Mouse (Mus musculus) right cerebral cortex, adult 18-20 months (tissue): ENCODE results near the gene Lix1l.

ENCODE experiments used
- DNase-seq: peaks from one replicate; pipeline ENCODE4 v3.0.0; 2022; ENCODE audit warnings: mixed read lengths

The Lix1l gene

DNA sequence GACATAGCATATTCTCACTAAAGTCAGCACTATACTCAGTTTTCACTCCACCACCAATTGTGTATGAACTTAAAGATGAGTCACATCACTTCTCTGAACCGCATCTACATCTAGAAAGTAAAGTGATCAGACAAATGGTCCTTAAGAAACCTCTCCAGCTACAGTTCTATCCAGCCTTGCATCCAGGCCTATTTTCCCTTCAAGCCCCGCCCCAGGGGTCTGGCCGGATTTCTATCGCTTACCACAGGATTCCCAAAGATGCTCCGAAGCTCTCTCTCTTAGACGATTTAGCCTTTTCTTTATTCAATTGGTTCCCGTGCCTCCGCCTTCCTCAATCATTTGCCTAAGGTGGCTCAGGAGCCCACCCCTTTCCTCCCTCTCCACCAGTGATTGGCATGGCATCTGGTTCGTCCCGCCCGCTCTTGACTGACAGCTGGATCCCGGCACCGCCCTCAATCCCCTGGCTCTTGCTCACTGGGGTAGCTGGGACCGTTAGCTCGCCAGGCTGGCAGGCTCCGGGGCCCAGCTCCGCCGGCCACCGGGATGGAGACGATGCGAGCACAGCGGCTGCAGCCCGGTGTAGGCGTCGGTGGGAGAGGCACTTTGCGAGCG lies at the start of gene Lix1l:
Gene Lix1l, plus strand, starts transcription at position 511 of the 612 bp plus-strand sequence.
- peak; percentile 96 for DNase-seq

DNA sequence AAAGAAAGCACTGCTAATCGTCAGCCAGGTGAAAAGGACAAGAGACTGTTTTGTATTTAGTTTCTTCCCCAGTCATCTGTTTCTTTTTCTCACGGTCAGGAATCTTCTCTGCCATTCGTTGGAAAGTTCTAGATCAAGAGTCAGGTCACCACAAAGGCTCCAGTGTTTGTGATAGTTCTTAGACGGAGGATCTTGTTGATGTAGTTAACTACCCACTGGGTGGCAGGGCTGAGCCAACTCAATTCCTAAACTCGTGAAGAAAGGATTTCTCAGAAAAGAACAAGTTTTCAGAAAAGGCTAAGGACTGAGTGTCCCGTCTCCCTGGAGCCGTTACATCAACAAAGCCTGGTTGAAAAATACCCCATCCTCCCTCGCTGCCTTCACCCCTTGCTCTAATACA lies 49.7 kb upstream of the Lix1l start:
- peak; percentile 51 for DNase-seq

DNA sequence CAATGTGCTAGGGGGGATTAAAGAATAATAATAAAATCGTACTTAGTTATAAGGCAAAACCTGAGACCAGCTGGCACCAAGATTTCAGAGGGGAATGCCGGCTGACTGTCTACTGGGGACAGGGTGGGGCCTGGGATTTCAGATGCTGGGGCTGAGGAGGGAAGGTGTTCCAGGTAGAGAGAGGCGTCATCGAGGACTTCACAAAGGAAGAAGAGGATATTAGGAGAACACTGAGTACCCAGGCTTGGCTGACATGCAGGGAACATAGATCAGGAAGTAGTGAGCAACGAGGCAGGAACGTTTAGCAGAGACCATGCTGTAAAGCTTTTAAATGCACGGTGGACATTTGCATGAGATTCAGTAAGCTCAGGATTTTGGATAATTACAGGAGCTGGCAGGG lies 49.1 kb upstream of the Lix1l start:
- DNase-seq, result no peak

DNA sequence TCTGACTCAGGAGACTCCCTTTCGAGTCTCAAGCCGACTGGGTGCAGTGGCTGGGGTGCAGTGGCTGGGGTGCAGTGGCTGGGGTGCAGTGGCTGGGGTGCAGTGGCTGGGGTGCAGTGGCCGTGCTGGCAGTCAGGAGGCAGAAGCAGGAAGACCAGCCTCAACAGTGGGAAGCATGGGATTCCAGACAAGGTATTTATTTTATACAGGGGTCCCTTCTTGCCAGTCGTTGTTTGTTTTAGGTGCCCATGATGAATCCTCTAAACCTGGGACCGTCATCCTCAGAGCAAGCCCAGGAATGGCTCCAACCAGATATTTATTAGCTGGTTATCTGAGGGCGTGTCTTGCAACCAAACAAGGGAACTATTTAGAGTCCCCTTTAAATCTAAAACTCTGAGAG lies 47.3 kb upstream of the Lix1l start:
- no peak for DNase-seq

DNA sequence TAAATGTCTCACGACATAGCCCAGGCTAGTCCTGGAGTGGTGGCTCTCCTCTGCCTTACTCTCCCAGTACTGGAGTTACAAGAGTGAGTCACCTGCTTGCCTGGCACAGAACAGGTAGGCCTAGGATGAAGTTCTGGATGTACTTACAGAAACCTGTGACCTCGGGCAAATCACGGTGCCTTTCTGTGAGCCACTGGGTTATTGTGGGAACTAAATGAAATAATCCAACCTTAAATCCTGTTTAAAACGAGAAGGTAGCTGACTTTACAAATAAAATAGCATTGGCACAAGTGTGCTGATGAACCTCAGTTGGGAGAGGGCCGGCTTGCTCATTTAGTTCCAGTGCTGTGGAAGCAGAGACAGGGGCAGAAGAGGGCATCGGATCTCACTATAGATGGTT lies 46.7 kb upstream of the Lix1l start:
- DNase-seq, result no peak

DNA sequence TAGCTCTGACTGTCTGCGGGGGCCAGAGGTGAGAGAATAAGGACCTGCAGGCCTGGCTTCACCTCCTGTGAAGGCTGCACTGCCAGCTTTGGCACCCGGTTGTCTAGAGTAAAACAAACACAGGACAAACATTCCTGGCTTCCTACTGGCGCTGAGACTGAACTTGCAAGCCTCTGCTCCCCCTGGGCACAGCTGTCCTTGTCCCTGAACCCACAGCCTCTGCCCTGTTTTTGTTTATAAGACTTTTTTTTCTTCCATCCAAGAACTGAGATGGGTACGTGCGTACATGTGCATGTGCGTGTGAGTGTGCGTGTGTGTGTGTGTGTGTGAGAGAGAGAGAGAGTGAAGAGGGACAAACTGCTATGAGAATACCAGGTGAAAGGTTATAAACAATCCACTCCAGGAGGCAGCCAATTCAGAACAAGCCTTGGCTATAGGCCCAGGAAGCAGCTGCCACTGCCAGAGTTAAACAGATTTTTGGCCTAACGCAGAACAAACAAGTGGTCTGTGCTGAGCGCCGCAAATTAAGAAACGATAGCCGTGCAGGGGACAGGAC lies 45.8 kb upstream of the Lix1l start:
- DNase-seq, result peak; percentile 52

DNA sequence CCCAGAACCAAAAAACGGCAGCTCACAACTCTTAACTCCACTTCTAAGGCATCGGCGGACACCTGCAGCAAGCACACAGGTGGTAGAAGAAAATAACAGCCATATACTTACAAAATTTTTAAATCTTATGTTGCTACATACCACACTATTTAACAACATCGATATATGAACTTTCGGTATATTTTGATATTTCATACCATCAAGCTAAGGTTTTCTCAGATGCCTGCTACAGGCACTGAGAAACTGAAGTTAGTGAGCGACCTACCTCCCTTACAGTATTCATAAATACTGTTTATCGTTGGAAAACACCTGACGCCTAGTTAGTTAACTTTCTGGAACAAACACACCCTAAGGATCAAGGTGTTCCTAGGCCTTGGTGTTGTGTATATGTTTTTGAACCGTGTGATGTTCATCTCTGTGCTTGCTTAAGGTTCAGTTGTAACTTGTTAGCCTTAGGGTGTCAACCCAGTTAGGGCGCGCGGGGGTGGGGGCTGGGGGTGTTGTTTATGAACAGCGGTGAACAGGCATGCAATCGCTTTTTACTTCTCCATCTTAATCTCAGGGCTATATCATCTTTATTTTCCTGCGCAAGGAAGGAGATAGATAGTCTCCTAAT lies 44.8 kb upstream of the Lix1l start:
- DNase-seq, result no peak

DNA sequence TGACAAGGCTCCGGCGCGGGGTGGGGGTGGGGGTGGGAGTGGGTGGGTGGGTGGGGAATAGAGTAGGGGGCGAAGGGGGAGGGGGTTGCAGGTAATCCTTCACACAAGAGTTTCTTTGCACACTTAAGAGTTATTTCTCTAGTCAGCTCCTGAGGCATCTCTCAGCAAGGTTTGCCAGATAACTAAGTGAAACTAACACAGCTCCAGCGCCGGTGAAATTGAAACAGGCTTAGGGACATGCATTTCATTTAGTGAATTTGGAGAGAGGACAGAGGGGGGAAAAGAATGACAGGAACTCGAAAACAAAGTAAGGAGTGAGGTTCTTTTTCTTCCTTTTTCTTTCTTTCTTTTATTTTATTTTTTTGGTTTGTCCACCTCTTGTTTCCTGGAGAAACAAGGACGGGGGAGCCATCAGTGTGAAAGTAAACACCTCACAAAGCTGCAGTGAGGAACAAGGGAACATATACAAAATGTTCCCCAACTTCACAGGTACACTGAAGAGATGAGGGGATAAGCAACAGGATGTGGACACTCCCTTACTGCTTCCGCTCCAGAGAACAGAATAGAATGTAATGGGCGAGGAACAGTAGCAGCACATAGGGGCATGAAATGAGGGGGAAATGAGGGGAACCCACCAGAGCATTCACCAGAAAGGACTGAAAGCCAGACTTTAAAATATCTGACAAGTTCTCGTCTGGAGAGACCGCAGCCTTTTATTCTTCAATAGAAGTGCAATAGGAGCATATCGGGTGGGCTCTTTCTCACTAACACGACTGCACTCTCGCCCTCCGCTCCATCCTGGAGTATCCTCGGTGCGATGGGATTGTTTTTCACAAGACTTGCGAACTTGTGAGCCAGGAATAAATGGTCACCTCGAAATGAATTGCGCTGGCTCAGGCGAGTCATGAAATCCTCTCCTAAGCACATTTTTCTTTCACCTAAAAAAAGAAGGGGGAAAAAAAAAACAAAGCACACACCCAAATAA lies 44.0 kb upstream of the Lix1l start:
- no peak for DNase-seq

DNA sequence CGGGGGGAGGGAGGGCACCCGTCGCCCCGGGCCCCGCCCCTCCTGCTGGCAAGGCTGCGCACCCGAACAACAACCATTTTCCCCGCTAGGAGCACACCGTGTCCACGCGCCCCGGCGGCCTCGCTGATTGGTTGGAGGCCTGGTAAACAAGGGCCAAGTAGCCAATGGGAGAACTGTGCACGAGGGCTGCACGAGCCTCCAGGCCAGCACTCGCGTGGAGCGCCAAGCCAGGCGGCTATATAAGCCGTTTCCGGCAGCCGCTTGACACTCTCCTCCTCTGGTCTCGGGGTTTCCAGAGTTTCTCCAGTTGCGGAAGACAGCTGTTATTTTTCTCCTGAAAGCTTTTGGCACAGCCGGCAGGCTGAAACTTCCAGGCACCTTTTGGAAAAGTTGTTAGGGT lies 43.3 kb upstream of the Lix1l start, which contains the start of gene Txnip:
Gene Txnip, plus strand, starts transcription at position 264 of the 400 bp plus-strand sequence.
- DNase-seq, result peak; percentile 94

DNA sequence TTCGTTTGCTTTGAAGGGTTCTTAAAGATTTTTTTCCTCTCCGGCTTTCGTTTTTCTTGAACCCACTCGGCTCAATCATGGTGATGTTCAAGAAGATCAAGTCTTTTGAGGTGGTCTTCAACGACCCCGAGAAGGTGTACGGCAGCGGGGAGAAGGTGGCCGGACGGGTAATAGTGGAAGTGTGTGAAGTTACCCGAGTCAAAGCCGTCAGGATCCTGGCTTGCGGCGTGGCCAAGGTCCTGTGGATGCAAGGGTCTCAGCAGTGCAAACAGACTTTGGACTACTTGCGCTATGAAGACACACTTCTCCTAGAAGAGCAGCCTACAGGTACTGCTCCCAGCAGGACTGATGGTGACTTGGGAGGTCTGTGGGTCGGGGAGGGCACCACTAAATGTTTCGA lies 42.8 kb upstream of the Lix1l start:
- DNase-seq, result no peak

DNA sequence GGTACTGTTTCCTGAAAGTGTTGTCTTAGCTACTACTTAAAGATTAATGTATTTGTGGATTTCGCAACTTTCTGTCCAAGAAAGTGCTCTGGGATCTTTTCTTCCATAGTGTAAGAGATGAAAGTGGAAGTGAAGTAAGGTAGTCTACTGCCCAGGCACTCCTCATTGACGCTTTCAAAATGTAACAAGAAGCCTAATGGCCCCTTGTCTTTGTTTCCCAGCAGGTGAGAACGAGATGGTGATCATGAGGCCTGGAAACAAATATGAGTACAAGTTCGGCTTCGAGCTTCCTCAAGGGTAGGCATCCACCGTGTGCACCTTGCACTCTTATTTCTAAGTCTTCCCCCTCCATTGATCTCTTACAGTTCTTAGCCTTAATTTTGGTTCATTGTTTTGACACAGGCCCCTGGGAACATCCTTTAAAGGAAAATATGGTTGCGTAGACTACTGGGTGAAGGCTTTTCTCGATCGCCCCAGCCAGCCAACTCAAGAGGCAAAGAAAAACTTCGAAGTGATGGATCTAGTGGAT lies 42.2 kb upstream of the Lix1l start:
- no peak for DNase-seq

DNA sequence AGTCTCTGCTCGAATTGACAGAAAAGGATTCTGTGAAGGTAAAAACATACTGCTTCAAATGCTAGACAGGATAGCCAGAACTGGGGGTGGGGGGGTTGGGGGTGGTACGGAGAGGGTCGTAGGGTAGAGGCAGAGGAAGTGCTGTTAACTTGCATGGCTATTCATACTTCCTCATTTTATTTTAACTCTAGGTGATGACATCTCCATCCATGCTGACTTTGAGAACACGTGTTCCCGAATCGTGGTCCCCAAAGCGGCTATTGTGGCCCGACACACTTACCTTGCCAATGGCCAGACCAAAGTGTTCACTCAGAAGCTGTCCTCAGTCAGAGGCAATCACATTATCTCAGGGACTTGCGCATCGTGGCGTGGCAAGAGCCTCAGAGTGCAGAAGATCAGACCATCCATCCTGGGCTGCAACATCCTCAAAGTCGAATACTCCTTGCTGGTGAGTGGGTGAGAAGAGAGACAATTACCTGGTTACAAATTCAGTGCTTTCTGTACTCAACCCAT lies 41.5 kb upstream of the Lix1l start:
- DNase-seq, result no peak

DNA sequence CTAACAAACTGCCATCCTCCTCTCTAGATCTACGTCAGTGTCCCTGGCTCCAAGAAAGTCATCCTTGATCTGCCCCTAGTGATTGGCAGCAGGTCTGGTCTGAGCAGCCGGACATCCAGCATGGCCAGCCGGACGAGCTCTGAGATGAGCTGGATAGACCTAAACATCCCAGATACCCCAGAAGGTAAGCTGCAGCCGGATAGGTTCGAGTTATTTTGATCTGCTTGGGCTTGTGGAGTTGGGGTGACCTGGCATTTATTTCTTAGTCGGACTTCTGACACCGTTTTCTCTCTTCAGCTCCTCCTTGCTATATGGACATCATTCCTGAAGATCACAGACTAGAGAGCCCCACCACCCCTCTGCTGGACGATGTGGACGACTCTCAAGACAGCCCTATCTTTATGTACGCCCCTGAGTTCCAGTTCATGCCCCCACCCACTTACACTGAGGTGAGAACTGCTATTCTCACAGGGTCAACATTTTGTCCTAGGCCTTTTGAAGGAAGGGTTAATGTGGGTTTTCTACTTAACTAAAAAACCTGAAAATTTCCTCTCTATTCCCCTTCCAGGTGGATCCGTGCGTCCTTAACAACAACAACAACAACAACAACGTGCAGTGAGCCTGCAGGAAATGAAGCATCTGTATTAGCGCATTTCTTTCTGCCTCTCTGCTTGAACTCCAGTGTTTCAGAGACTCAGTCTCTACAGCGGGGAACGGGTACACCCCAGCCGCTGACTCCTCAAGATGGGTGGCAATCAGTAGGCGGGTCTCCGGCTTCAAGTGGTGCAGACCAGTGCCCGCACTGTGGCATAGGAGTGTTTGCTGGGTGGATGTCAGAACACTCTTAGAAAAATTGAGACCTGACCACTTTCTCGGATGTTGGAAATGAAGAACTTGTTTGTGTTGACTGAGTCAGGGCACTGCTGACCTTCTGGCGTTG lies 40.8 kb upstream of the Lix1l start:
- no peak for DNase-seq

DNA sequence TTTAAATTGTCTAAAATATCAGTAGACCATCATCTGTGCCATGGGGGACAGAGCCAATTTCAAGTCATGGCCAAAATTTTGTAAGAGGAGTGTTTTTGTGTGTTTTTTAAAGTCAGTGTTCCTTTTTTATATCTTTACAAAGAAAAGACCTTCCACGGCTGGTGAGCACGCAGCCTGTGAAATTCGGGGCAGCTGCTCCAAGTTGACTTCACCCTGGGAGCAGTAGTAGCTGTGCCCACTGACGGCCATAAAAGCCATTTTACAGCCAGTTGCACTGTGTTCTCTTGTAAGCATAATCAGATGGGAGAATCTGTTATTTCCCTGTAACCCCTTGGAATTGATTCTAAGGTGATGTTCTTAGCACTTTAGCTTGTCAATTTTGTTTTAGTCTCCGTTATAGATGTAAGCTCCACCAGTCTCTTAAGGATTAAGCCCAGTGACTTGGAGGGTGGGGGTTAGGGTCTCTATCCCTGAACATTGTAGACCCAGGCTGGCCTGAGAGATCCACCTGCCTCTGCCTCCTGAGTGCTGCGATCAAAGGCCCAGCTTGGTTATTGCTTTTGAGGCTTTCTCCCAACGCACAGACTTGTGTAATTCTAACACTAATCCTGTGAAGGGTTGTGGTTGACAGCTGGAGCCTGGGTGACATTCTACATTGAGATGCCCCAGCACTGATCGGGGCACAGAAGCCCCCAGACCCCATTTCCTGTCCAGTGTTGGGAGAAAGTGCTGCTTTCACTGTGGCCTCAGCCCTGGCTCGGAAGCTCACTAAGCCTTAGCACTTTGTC lies 39.9 kb upstream of the Lix1l start:
- no peak for DNase-seq

DNA sequence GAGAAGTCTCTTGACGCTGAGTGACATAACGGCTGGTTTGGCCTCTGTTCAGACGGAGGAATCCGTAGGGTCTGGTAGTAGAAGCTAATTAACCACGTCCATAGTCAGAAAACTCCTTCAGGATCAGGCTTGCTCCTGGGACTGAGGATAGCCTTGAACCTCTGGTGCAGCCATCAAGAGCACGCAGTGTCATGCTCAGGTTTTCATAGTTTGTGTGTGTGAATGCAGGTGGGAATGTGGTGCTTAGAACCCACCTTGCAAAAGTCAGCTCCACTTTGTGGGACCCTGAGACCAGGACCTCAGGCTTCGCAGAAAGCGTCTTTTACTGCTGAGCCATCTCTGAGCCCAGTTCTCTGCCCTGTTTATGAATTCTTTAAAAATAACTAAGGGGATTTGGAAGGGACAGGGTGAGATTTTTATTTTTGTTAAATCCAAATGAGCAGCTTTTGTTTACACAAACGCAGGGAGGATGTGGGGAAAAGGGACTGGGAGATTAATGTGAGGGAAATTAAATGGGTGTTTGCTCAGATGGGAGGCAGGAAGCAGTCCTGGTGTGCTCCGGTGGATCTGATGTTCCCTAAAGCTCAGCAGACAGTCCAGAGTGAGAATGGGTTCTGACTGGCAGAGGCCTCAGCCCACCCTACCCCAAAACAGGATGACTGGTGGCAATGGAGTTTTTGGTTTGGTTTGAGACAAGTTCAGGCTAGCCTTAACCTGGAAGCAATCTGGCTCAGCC lies 38.8 kb upstream of the Lix1l start:
- DNase-seq, result no peak

DNA sequence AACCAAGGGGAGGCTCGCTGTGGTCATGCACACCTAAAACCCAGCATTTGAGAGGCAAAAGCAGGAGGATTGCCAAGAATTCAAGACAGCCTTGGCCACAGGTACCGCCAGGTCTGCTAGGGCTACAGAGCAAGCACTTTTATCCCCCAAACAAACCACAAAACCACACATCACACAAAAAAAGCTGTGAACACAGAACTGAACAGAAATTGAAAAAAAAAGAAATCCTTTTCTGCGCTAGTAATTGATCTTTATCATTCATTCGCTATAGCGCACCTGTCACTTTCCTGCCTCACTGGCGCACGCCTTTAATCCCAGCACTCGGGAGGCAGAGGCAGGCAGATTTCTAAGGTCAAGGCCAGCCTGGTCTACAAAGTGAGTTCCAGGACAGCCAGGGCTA lies 37.7 kb upstream of the Lix1l start:
- no peak for DNase-seq

DNA sequence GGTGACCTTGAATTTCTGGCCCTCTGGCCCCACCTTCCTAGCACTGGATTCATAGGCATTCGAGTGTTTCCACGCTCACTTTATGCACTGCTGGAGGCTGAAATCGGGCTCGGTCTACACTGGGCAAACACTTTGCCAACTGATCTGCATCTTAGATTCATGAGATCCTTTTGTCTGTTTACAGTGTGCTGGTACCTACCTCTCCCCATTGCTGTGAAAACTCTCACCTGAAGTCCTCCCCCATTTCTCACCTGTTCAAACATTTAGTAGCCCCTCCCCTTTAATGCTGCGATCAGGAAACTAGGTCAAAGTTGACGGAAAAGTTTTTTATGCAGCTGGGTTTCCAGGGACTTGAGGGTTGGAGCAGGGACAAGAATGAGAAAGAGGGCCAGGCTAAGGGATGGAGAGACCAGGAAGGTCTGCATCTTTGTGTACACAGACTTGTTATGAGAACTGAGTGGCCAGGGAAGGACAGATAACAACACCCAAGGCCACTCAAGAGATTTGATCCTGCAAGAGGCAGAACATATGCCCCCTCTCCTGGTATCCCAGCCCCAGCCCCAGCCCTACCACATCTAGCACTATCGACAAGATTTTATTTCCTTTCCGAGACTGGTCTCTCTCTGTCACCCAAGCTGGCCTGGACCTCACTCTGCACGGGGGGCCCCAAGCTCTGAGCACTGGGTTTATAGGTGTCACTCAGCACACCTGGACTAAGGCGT lies 36.9 kb upstream of the Lix1l start:
- no peak for DNase-seq

DNA sequence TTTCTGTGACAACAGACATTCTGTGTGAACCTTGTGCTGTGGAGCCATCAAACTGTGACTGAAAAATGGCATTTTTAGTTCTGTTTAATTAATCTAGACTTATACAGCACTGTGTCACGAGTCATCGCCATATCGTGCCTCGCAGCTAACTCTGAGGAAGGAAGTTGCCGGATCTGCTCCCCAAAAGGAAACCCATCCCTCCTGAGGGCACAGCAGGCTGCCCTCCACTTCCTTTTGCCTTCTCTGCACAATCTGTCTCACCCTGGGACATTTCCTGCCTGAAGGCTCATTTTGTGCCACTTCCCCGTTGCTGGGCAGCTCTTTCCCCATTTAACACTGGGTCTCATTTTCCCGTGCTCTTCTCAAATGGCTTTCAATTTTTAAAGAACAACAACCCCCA lies 36.3 kb upstream of the Lix1l start:
- no peak for DNase-seq

DNA sequence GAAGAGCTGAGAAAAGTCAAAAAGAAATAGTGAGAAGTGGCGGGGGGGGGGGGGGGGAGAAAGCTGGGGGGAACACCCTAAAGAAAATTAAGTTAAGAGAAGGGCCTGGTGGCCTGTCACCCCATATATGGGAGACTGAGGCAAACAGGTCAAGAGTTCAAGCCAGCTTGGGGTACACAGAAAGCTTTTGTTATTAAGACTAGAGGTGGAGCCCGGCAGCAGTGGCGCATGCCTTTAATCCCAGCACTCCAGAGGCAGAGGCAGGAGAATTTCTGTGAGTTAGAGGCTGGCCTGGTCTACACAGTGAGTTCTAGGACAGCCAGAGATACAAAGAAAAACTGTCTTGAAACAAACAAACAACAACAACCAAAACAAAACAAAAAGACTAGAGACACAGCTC lies 35.8 kb upstream of the Lix1l start:
- no peak for DNase-seq
